Mouse (Mus musculus): ENCODE measurements around the gene Best1. TPM values are rescaled to one million over a fixed set of nuclear protein-coding genes. Genes with fewer than 3 reads are reported as not detected.
A peak's percentile ranks its signal among the peaks of the same experiment; 100 is the strongest.

Best1 gene
- polyA plus RNA-seq, 1 experiment, result 0.33 TPM

DNA sequence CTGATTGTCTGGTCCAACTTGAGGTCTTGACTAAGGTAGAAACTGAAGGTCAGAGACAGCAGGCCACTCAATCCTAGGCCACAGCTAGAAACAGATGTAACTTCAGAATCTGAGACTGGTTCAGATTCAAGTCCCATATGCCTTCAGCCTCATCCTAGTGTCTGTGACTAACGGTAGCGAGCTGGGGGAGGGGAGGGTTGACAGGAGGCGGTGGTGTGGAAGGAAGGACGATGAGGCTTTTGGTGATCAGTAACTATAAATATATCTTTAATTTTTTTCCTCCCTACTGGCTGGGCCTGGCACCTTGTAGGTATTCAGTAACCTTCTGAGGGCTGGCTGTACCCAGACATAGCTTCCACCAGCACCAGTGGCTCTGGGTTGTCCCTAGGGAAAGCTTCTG, 14.0 kb upstream of the Best1 start:
- no peak for TF ChIP-seq CTCF (IDR thresholded peaks at IDR 0.05; ENCODE audit: borderline replicate concordance, insufficient read depth, low read length)
- no peak for TF ChIP-seq POLR2A (IDR thresholded peaks at IDR 0.05; ENCODE audit: low read depth, low read length)
- no peak overlapping the region for H3K27ac ChIP-seq (ENCODE audit: insufficient read depth, low read length)
- no peak overlapping the region for H3K4me3 ChIP-seq (ENCODE audit: insufficient read depth, low read length)
- peaks cover 15% of the 10 kb centered on the region for H3K4me1 ChIP-seq (ENCODE audit: control insufficient read depth, insufficient read depth, low read length)

DNA sequence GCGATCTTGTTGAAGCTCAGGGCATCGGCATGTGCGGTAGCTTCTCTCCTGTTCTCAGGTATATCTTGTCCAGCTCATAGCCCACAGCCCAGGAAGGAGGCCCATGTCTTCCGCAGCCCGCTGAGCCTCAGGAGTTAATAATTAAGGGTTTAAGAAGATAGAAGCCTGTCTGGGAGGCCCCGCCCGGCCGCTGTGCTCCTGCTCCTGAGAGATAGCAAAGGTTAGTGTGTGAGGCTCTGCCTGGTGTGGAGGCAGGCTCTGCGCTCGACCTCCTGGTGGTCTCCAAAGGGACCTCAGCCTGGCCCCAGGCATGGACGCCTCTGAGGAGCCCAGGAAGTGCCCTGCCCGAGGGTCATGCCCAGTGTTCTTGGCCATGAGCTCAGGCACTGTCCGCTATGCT, 13.4 kb upstream of the Best1 start:
- no peak for TF ChIP-seq CTCF (IDR thresholded peaks at IDR 0.05; ENCODE audit: borderline replicate concordance, insufficient read depth, low read length)
- no peak for TF ChIP-seq POLR2A (IDR thresholded peaks at IDR 0.05; ENCODE audit: low read depth, low read length)
- peaks cover 15% of the 10 kb centered on the region for H3K4me1 ChIP-seq (ENCODE audit: control insufficient read depth, insufficient read depth, low read length)
- H3K27ac ChIP-seq (ENCODE audit: insufficient read depth, low read length), result 0 out of 2 replicates have a peak overlapping the region, but pooled peaks have one; percentile 79
- no peak overlapping the region for H3K4me3 ChIP-seq (ENCODE audit: insufficient read depth, low read length)

DNA sequence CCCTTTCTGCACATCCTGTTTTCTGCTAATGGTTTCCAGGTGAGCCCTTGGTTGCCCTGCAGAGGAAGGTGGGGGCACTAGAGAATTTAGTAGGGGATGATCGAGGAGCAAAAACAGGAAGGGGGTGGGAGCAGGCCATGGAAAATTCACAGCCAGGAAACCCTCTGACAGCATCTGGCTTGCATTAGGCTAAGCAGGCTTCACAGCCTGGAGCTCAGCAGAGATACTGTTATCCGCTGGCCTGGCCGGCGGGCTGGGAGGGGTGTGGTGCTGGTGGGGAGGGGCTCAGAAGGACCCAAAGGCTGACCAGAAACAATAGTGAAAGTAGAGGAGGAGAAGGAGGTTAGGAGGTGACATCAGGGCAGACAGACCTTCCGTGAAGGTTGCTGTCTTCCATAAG, 12.5 kb upstream of the Best1 start:
- peak overlapping the region; percentile 96 for H3K27ac ChIP-seq (ENCODE audit: insufficient read depth, low read length)
- H3K4me1 ChIP-seq (ENCODE audit: control insufficient read depth, insufficient read depth, low read length), result peaks cover 14% of the 10 kb centered on the region
- no peak for TF ChIP-seq CTCF (IDR thresholded peaks at IDR 0.05; ENCODE audit: borderline replicate concordance, insufficient read depth, low read length)
- 0 out of 2 replicates have a peak, but pooled peaks have one; percentile 23 for TF ChIP-seq POLR2A (IDR thresholded peaks at IDR 0.05; ENCODE audit: low read depth, low read length)
- H3K4me3 ChIP-seq (ENCODE audit: insufficient read depth, low read length), result no peak overlapping the region

DNA sequence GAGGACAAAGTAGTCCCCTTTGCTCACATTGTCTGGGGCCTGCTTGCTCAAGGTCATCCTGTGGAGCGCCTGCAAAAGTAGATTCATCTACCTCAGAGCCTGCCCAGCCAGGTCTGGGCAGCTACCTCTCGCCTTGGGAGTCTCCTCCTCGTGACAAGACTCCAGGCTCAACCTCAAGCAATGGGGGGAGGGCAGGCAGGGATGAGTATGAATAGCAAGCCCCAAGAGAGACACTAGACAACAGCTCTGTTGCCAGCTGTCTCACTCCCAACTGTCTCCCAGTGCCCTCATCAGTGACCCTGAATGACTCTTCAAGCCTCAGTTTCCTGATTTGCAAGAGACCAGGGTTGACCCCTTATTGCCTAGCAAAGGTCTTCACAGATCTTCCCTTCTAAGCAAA, 11.9 kb upstream of the Best1 start:
- H3K4me3 ChIP-seq (ENCODE audit: insufficient read depth, low read length), result no peak overlapping the region
- TF ChIP-seq CTCF (IDR thresholded peaks at IDR 0.05; ENCODE audit: borderline replicate concordance, insufficient read depth, low read length) (no peak), POLR2A (IDR thresholded peaks at IDR 0.05; ENCODE audit: low read depth, low read length) (0 out of 2 replicates have a peak, but pooled peaks have one; percentile 7)
- peaks cover 10% of the 10 kb centered on the region for H3K4me1 ChIP-seq (ENCODE audit: control insufficient read depth, insufficient read depth, low read length)
- H3K27ac ChIP-seq (ENCODE audit: insufficient read depth, low read length), result peak overlapping the region; percentile 96

DNA sequence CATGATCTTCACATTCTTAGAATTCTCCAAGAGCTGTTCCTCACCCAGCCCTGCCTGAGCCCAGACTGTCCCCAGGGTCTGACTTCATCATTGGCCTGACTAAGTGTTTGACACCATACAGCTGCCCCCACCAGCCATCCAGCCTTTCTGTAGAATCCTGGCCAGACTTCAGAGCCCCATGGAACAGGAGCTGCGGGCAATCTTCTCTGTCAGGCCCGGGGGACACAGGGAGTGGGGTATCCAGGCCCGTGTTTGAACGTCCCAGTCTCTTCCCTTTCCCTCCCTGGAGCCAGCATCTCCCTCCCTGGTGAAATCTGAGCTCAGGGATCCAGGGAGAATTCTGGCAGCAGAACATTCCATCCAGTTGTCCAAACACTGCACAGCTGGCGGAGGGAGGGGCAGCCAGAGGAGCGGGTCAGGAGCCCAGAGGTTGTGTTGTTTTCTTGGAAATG, 11.4 kb upstream of the Best1 start:
- H3K27ac ChIP-seq (ENCODE audit: insufficient read depth, low read length), result peak overlapping the region; percentile 96
- H3K4me3 ChIP-seq (ENCODE audit: insufficient read depth, low read length), result no peak overlapping the region
- TF ChIP-seq POLR2A (IDR thresholded peaks at IDR 0.05; ENCODE audit: low read depth, low read length), result no peak
- H3K4me1 ChIP-seq (ENCODE audit: control insufficient read depth, insufficient read depth, low read length), result peaks cover 10% of the 10 kb centered on the region

DNA sequence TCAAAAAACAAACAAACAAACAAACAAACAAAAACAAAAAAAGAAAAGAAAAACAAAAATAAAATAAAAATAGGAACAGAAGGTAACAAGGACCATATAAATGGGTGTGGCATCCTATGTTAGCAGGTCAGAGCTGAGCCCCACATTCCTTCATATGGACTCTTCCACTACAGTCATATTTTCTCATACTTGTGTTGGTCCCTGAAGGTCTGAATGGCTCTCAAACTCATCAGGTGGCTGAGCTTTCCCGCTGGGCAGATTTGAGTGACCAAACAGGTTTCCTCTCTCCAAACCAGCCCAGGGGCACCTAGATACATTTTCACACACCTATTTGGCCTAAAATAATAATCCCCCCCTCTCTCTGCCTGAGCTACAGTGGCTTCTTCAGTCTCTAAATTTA, 10.0 kb upstream of the Best1 start:
- Histone ChIP-seq H3K4me1 (ENCODE audit: control insufficient read depth, insufficient read depth, low read length) (peaks cover 10% of the 10 kb centered on the region), H3K4me3 (ENCODE audit: insufficient read depth, low read length) (no peak overlapping the region), H3K27ac (ENCODE audit: insufficient read depth, low read length) (no peak overlapping the region)
- TF ChIP-seq POLR2A (IDR thresholded peaks at IDR 0.05; ENCODE audit: low read depth, low read length) (no peak), CTCF (IDR thresholded peaks at IDR 0.05; ENCODE audit: borderline replicate concordance, insufficient read depth, low read length) (no peak)

DNA sequence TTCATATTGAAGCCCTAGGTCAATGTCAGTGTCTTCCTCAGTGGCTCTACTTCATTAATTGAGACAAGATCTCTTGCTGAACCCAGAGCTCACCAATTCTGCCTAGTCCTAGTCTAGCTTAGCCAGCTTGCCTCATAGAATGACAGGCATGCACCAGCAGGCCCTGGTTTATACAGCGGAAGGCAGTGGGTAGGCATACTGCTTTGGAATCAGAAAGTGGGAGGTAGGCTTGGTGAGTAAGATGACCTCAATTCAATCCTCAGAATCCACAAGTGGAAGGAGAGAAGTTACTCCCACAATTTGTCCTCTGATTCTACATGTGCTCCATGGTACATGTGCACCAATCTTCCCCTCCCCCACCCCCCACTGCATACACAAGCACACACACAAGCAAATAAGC, 2.3 kb upstream of the Best1 start:
- Histone ChIP-seq H3K27ac (ENCODE audit: insufficient read depth, low read length) (no peak overlapping the region), H3K4me3 (ENCODE audit: insufficient read depth, low read length) (no peak overlapping the region), H3K4me1 (ENCODE audit: control insufficient read depth, insufficient read depth, low read length) (no peaks in the 10 kb centered on the region)
- no peak for TF ChIP-seq POLR2A (IDR thresholded peaks at IDR 0.05; ENCODE audit: low read depth, low read length)
- TF ChIP-seq CTCF (IDR thresholded peaks at IDR 0.05; ENCODE audit: borderline replicate concordance, insufficient read depth, low read length), result no peak

DNA sequence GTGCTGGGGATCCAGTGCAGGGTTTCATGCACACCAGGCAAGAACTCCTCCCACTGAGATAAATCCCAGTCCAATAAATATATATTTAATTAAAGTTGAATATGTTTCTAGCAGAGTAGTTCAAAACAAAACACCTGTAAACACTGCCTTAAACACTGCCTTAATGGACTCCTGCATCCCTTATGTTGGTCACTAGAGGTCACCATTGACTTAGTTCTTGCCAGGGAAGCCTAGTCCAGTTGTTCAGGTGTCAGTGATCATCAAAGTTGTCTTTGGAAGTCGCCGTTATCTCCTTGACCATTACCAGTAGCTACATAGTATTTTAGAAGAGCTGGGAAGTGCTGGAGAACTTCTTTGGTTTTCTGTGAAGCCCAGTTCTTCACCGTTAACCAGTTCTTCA, 1.1 kb downstream of the Best1 start:
- peak; percentile 48; the same call in 1 of the 2 replicates for TF ChIP-seq CTCF (IDR thresholded peaks at IDR 0.05; ENCODE audit: borderline replicate concordance, insufficient read depth, low read length)
- no peak for TF ChIP-seq POLR2A (IDR thresholded peaks at IDR 0.05; ENCODE audit: low read depth, low read length)
- no peak overlapping the region for H3K27ac ChIP-seq (ENCODE audit: insufficient read depth, low read length)
- no peaks in the 10 kb centered on the region for H3K4me1 ChIP-seq (ENCODE audit: control insufficient read depth, insufficient read depth, low read length)
- no peak overlapping the region for H3K4me3 ChIP-seq (ENCODE audit: insufficient read depth, low read length)

DNA sequence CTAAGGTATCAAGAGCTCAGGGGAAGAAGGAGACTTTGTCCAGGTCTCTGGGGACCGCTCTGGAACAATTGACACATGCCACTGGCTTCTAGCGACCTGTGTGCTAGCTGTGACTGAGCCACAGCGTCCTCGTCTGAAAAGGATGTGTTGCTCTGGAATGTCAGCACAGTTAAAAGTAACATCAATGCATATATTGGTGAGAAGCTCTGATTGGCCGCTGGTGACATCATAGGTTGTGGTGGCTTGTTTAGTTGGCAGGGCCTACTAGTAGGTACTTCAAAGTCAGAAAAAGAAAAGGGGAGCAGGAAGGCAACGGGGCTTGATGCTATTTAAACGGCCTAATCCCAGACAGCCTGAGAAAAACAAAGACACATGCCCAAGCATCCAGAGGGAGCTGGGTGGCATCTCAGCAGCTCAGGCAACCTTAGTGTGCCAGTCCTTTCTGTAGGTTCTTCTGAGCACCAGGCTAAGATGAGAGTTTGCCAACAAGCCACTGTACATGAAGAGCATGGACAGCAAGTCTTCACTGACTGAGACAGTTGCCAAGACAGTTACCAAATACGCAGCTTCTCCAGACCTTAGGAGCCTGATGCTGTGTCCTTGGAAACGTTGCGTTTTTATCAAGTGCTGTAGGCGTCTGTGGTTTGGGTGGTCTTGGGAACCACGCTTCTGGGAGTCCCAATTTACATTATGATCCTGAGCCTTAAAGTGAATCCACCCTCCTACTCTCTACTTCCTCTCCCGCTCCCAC, 2.5 kb downstream of the Best1 start:
- no peak for TF ChIP-seq CTCF (IDR thresholded peaks at IDR 0.05; ENCODE audit: borderline replicate concordance, insufficient read depth, low read length)
- TF ChIP-seq POLR2A (IDR thresholded peaks at IDR 0.05; ENCODE audit: low read depth, low read length), result no peak
- no peak overlapping the region for H3K4me3 ChIP-seq (ENCODE audit: insufficient read depth, low read length)

DNA sequence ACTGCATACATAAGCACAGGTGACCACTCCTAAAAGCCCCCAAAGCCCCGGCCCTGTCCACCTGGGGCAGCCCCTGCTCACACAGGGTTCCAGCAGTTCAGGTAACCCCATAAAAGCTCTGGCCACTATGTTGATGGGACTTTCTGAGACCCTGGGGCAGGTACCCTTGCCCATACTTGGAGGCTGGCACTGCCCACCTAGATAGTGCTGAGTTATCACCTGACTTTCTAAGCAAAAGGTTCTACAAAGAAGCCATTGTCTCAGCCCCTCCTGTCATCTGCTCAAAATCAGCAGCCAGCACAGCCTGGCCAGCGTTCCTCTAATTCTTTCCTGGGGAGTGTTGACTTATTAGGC, 3.4 kb downstream of the Best1 start:
- no peak for TF ChIP-seq POLR2A (IDR thresholded peaks at IDR 0.05; ENCODE audit: low read depth, low read length)
- TF ChIP-seq CTCF (IDR thresholded peaks at IDR 0.05; ENCODE audit: borderline replicate concordance, insufficient read depth, low read length), result no peak
- H3K4me3 ChIP-seq (ENCODE audit: insufficient read depth, low read length), result no peak overlapping the region
- H3K27ac ChIP-seq (ENCODE audit: insufficient read depth, low read length), result no peak overlapping the region
- H3K4me1 ChIP-seq (ENCODE audit: control insufficient read depth, insufficient read depth, low read length), result no peaks in the 10 kb centered on the region

More for the DNA sequence above, 2.5 kb downstream of the Best1 start:
- no peaks in the 10 kb centered on the region for H3K4me1 ChIP-seq (ENCODE audit: control insufficient read depth, insufficient read depth, low read length)
- H3K27ac ChIP-seq (ENCODE audit: insufficient read depth, low read length), result no peak overlapping the region
